Mouse (Mus musculus) hindbrain, postnatal 0 days (tissue): ENCODE results near the gene Hecw1. TPM values are rescaled to one million over a fixed set of nuclear protein-coding genes. Genes with fewer than 3 reads are reported as not detected.
A peak's percentile ranks its signal among the peaks of the same experiment; 100 is the strongest.

Experiments used
- ATAC-seq: fragments of 200-750 bp; cut with Nextera tagmentation; 2 replicates; pipeline ENCODE4 v1.8.0; 2017; ENCODE audit warnings: mild to moderate bottlenecking, moderate TSS enrichment, moderate library complexity
- DNase-seq: peaks from one replicate; pipeline ENCODE4 v3.0.0-alpha.2; 2015; ENCODE audit warnings: low spot score
- H3K27ac ChIP-seq: fragments of 300-500 bp; sonication (generic); 2 replicates; pipeline ENCODE4 v1.5.1; 2014; ENCODE audit warnings: mild to moderate bottlenecking
- H3K27me3 ChIP-seq: fragments of 300-500 bp; sonication (generic); 2 replicates; pipeline ENCODE4 v1.6.1; 2014; ENCODE audit warnings: low read length, mixed read lengths; ENCODE audit not compliant: insufficient read depth
- H3K36me3 ChIP-seq: fragments of 300-500 bp; sonication (generic); 2 replicates; pipeline ENCODE4 v1.6.1; 2014; ENCODE audit warnings: low read length, mixed read lengths; ENCODE audit not compliant: insufficient read depth
- H3K4me1 ChIP-seq: fragments of 300-500 bp; sonication (generic); 2 replicates; pipeline ENCODE4 v1.6.1; 2014; ENCODE audit warnings: antibody characterized with exemption, low read length, mixed read lengths; ENCODE audit not compliant: insufficient read depth
- H3K4me2 ChIP-seq: fragments of 300-500 bp; sonication (generic); 2 replicates; pipeline ENCODE4 v1.6.1; 2014; ENCODE audit warnings: low read depth, mild to moderate bottlenecking, low read length, moderate library complexity, mixed read lengths
- H3K4me3 ChIP-seq: fragments of 300-500 bp; sonication (generic); 2 replicates; pipeline ENCODE4 v1.5.1; 2014; ENCODE audit warnings: low read length
- H3K9ac ChIP-seq: fragments of 300-500 bp; sonication (generic); replicated peaks from 2 replicates; pipeline ENCODE4 v1.6.1; 2014; ENCODE audit warnings: mild to moderate bottlenecking, low read length, moderate library complexity, mixed read lengths
- H3K9me3 ChIP-seq: fragments of 300-500 bp; sonication (generic); 2 replicates; pipeline ENCODE4 v1.6.1; 2016; ENCODE audit warnings: low read length, mixed read lengths
- CTCF ChIP-seq: IDR thresholded peaks from 2 replicates; pipeline ENCODE4 v1.5.1; 2016; ENCODE audit warnings: antibody characterized with exemption, control low read depth, low read depth
- WGBS: fragments of 180-500 bp; shearing (Covaris S2); extraction: QIAGEN DNeasy Blood & Tissue Kit; methylation state at CpG from one replicate; pipeline ENCODE4 v1.1.7; 2014; 5-methylcytosine and 5-hydroxymethylcytosine counted together
- polyA plus RNA-seq: library from polyadenylated mRNA; unstranded; fragments of >200 nt; fragmentation: Nextera tagmentation; extraction: Ambion mirVana; gene quantifications from 2 replicates; pipeline ENCODE4 v1.2.1, GENCODE M21; 2015
- total RNA-seq: library from RNA; depleted of rRNA; stranded (reverse); fragments of >200 nt; gene quantifications from 2 replicates; pipeline ENCODE4 v1.2.3, GENCODE M21; 2014

Hecw1 gene
- total and polyA plus RNA-seq, 2 experiments from 2014 or later = 29.8 to 95.3 TPM

GRCm38 (mm10) chr13:14424836-14425235 is 98.2 kb downstream of the Hecw1 start:
- ATAC-seq = no peak
- H3K4me3 ChIP-seq = no peak overlapping the region
- H3K4me2 ChIP-seq = no peak overlapping the region
- H3K27ac ChIP-seq = no peak overlapping the region
- 84% methylated on average over 2 of the region's 2 CpGs for WGBS
- H3K36me3 ChIP-seq = no peaks in the 10 kb centered on the region
- H3K9ac ChIP-seq = no peak overlapping the region
- H3K4me1 ChIP-seq = no peaks in the 10 kb centered on the region
- H3K27me3 ChIP-seq = no peaks in the 10 kb centered on the region
- no peaks in the 10 kb centered on the region for H3K9me3 ChIP-seq
- no peak for DNase-seq
- TF ChIP-seq CTCF = no peak

GRCm38 (mm10) chr13:14413405-14413804 is 109.6 kb downstream of the Hecw1 start:
- Histone ChIP-seq H3K4me1 (no peaks in the 10 kb centered on the region), H3K9me3 (no peaks in the 10 kb centered on the region), H3K36me3 (no peaks in the 10 kb centered on the region), H3K4me3 (no peak overlapping the region), H3K9ac (no peak overlapping the region), H3K27me3 (no peaks in the 10 kb centered on the region), H3K4me2 (no peak overlapping the region), H3K27ac (no peak overlapping the region)
- no peak for TF ChIP-seq CTCF
- no peak for ATAC-seq
- WGBS = 81% methylated on average over 1 of the region's 1 CpGs
- DNase-seq = no peak

- H3K27me3 ChIP-seq = no peaks in the 10 kb centered on the region
- no peak for TF ChIP-seq CTCF
- H3K9me3 ChIP-seq = no peaks in the 10 kb centered on the region
- no peak overlapping the region for H3K4me3 ChIP-seq
- ATAC-seq = no peak
- no peak overlapping the region for H3K27ac ChIP-seq
- no peak overlapping the region for H3K4me2 ChIP-seq
- no peaks in the 10 kb centered on the region for H3K4me1 ChIP-seq
- no peak overlapping the region for H3K9ac ChIP-seq
- H3K36me3 ChIP-seq = no peaks in the 10 kb centered on the region
- DNase-seq = no peak
These were observed 148.6 kb downstream of the Hecw1 start for GRCm38 (mm10) chr13:14374470-14374869.

- H3K27ac ChIP-seq = no peak overlapping the region
- TF ChIP-seq CTCF = no peak
- no peak overlapping the region for H3K4me3 ChIP-seq
- no peaks in the 10 kb centered on the region for H3K27me3 ChIP-seq
- no peaks in the 10 kb centered on the region for H3K36me3 ChIP-seq
- H3K4me1 ChIP-seq = no peaks in the 10 kb centered on the region
- ATAC-seq (0 out of 2 replicates have a peak, but pooled peaks have one; percentile 32), DNase-seq (no peak)
- WGBS = 86% methylated on average over 3 of the region's 3 CpGs
- H3K4me2 ChIP-seq = no peak overlapping the region
- H3K9me3 ChIP-seq = no peaks in the 10 kb centered on the region
- no peak overlapping the region for H3K9ac ChIP-seq
These were observed 157.5 kb downstream of the Hecw1 start for GRCm38 (mm10) chr13:14365546-14365945.

GRCm38 (mm10) chr13:14327252-14327651 is 195.8 kb downstream of the Hecw1 start:
- ATAC-seq = no peak
- 100% methylated on average over 1 of the region's 1 CpGs for WGBS
- no peaks in the 10 kb centered on the region for H3K9me3 ChIP-seq
- H3K27ac ChIP-seq = no peak overlapping the region
- no peak overlapping the region for H3K4me2 ChIP-seq
- DNase-seq = no peak
- no peaks in the 10 kb centered on the region for H3K36me3 ChIP-seq
- no peak for TF ChIP-seq CTCF
- H3K4me1 ChIP-seq = no peaks in the 10 kb centered on the region
- H3K4me3 ChIP-seq = no peak overlapping the region
- no peaks in the 10 kb centered on the region for H3K27me3 ChIP-seq
- no peak overlapping the region for H3K9ac ChIP-seq

GRCm38 (mm10) chr13:14306617-14307016 is 216.4 kb downstream of the Hecw1 start:
- H3K36me3 ChIP-seq = 0 out of 2 replicates have a peak, but pooled peaks cover 7% of the 10 kb centered on the region
- peak; percentile 23; the same call in 1 of the 2 replicates for TF ChIP-seq CTCF
- no peak for ATAC-seq
- no peaks in the 10 kb centered on the region for H3K4me1 ChIP-seq
- H3K9ac ChIP-seq = no peak overlapping the region
- no peak overlapping the region for H3K27ac ChIP-seq
- no peak for DNase-seq
- no peak overlapping the region for H3K4me3 ChIP-seq
- H3K9me3 ChIP-seq = no peaks in the 10 kb centered on the region
- 30% methylated on average over 8 of the region's 8 CpGs for WGBS
- no peak overlapping the region for H3K4me2 ChIP-seq
- H3K27me3 ChIP-seq = no peaks in the 10 kb centered on the region

GRCm38 (mm10) chr13:14304103-14304502 is 218.9 kb downstream of the Hecw1 start:
- Histone ChIP-seq H3K9ac (no peak overlapping the region), H3K9me3 (no peaks in the 10 kb centered on the region), H3K4me2 (no peak overlapping the region), H3K4me3 (no peak overlapping the region), H3K36me3 (0 out of 2 replicates have a peak, but pooled peaks cover 9% of the 10 kb centered on the region), H3K27me3 (no peaks in the 10 kb centered on the region), H3K4me1 (no peaks in the 10 kb centered on the region), H3K27ac (no peak overlapping the region)
- no peak for DNase-seq
- TF ChIP-seq CTCF = no peak
- 93% methylated on average over 1 of the region's 1 CpGs for WGBS
- ATAC-seq = no peak
